Mouse (Mus musculus): Measurements from ENCODE around the gene Mrps10.
A peak's percentile ranks its signal among the peaks of the same experiment; 100 is the strongest.
"Not testable (repeated sequence)": the region's sequence is repeated elsewhere in the genome, so short reads cannot be mapped to it uniquely, and the experiment has no call there.

The Mrps10 gene

GRCm38 (mm10) chr17:47368401-47369086 lies at the start of gene Mrps10:
Gene Mrps10, plus strand, starts transcription at chr17:47368887.
- peak; percentile 11 for DNase-seq (ENCODE audit: extremely low read depth, low read depth, low spot score)

DNA sequence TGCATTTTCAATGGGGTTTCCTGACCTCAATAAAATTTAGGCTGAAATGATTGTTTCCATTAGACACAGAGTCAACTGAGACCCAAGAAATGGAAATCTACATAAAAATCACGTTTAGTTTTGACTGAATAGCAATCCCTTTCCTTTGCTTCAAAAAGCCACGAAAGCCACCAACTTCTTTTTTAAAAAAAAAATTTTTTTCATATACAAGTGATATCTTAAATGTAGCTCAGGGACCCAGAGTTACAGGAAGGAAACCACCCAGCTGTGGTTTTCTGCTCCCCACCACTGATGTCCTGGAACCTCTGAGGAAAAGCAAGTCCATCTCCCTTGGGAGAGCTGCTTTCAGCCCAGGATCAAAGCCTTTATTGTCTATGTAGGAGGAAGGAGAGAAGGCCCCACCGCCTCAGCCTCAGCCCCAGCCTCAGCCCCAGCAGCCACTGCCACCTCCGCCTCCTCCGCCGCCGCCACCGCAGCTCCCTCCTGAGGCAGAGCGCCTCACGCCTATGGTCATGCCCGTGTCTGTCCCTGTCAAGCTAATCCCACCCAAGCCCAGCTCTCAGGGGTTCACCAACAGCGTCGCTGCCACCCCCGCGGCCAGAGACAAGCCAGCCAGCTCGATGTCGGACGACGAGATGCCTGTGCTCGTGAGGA lies 49.6 kb upstream of the Mrps10 start:
- no peak for DNase-seq (ENCODE audit: extremely low read depth, low read depth, low spot score)

DNA sequence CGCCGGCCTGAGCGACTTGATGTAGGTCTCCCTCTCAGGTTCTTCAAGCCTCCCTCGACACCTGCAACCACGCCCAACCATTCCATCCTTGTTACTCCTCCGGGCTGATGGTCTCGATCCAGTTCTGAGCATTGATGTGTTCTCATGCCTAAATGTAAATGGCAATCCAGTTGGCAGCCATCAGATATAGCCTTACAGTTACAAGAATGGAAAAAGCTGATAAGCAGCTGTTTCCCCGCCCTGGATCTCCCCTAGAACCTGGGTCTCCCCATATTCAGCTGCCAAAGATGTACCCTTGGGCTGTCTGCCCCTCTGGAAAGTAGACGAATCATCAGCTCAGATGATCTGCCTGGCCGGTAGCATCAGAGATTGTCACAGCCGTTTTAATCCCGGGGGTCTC lies 48.9 kb upstream of the Mrps10 start:
- no peak for DNase-seq (ENCODE audit: extremely low read depth, low read depth, low spot score)

- no peak for DNase-seq (ENCODE audit: extremely low read depth, low read depth, low spot score)
These were observed 46.3 kb upstream of the Mrps10 start for GRCm38 (mm10) chr17:47322128-47322990.

- DNase-seq (ENCODE audit: extremely low read depth, low read depth, low spot score), result no peak
These were observed 45.7 kb upstream of the Mrps10 start for GRCm38 (mm10) chr17:47322991-47323295.

- DNase-seq (ENCODE audit: extremely low read depth, low read depth, low spot score), result no peak
These were observed 41.1 kb upstream of the Mrps10 start for GRCm38 (mm10) chr17:47327559-47327958.

- DNase-seq (ENCODE audit: extremely low read depth, low read depth, low spot score), result no peak
These were observed 40.7 kb upstream of the Mrps10 start for GRCm38 (mm10) chr17:47327969-47328368.

- DNase-seq (ENCODE audit: extremely low read depth, low read depth, low spot score), result no peak
These were observed 39.9 kb upstream of the Mrps10 start for GRCm38 (mm10) chr17:47328552-47329343.

- no peak for DNase-seq (ENCODE audit: extremely low read depth, low read depth, low spot score)
These were observed 38.1 kb upstream of the Mrps10 start for GRCm38 (mm10) chr17:47330616-47331015.

DNA sequence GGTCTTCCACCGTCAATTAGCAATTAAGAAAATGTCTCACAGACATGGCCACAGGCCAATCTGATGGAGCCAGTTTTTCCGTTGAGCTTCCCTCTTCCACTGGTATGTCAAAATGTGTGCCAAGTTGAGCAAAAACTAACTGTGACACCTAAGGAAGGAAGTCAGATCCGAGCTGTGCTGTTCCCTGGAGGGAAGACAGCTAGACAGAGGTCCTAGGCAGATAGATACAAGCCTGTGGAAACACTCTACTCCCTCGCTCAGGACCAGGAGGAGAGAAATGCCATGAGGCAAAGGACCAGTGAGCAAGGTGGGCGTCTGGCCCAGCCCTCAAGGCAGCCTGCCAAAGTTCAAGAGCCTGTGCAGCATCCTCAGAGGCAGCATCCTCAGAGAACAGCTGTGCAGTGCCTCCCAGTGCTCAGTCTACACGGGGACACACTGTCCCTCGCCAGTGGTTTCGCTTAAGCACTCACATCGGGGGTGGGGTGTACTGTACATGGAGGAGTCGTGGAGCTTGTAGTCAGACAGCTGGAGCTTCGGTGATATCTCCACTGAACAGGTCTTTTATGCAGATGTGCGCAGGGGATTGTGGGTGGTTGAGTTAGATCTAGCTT lies 36.6 kb upstream of the Mrps10 start:
- DNase-seq (ENCODE audit: extremely low read depth, low read depth, low spot score), result no peak

DNA sequence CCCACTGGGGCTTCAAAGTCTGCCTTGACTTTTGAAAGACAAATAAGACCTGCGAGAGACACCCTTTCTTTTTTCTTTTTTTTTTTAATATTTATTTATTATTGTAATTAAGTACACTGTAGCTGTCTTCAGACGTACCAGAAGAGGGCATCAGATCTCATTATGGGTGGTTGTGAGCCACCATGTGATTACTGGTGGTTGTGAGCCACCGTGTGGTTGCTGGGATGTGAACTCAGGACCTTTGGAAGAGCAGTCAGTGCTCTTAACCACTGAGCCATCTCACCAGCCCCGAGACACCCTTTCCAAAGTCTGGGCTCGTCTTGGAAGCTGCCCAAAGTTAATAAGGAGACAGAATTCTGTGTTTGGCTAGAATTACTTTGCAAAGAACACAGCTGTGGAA lies 36.0 kb upstream of the Mrps10 start:
- DNase-seq (ENCODE audit: extremely low read depth, low read depth, low spot score), result not testable (repeated sequence)

GRCm38 (mm10) chr17:47333409-47333808 lies 35.3 kb upstream of the Mrps10 start:
- DNase-seq (ENCODE audit: extremely low read depth, low read depth, low spot score), result no peak

- no peak for DNase-seq (ENCODE audit: extremely low read depth, low read depth, low spot score)
These were observed 25.6 kb upstream of the Mrps10 start for GRCm38 (mm10) chr17:47343121-47343520.

DNA sequence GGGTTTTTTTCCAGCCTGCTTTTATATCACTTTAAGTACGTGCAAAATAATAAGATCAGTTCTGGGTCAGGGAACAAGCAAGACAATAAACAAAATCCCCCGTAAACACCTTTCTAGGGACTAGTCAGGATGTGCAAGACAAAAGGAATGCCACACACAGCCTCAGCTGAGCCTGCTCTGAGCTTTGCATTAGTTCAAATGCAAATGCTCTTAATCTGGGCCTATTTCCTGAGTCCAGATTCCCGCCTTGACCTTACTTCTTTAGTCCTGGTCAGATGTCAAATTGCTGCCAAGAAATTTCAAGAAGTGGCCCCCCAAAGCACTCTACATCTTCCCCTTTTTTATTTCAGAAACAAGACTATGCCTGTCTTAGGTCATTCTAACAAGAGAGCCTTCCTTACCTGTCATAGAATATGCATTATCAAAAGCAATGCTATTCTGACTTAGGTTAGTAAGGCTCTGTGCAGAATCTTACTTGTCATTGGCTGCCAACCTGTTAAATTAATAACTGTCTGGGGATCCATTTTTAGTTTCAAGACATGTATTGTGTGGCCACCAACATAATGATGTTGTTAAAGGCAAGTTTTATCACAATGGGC lies 18.9 kb upstream of the Mrps10 start:
- DNase-seq (ENCODE audit: extremely low read depth, low read depth, low spot score), result no peak

DNA sequence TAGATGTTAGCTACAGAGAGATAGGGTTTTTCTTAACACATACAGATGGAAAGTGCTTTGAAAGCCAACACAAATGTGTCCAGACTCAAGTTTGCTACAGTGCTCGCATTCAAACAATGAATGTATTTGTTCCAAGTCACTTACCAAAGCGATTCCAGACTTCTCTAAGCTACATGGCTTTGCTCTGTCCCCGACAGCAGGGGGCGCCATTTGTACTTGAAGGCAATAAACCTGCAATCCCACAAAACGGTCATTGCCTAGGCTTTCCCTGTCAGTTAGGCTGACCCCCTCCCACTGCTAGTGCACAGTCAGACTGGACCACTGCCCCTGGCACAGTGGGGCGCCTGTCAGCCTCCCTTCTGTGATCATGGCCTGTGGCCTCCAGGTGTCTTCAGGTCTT lies 8.7 kb upstream of the Mrps10 start:
- no peak for DNase-seq (ENCODE audit: extremely low read depth, low read depth, low spot score)

- DNase-seq (ENCODE audit: extremely low read depth, low read depth, low spot score), result no peak
These were observed 7.3 kb upstream of the Mrps10 start for GRCm38 (mm10) chr17:47361343-47361742.

GRCm38 (mm10) chr17:47369087-47369443 lies 378 bp downstream of the Mrps10 start:
- no peak for DNase-seq (ENCODE audit: extremely low read depth, low read depth, low spot score)

GRCm38 (mm10) chr17:47371451-47371850 lies 2.8 kb downstream of the Mrps10 start:
- DNase-seq (ENCODE audit: extremely low read depth, low read depth, low spot score), result no peak

DNA sequence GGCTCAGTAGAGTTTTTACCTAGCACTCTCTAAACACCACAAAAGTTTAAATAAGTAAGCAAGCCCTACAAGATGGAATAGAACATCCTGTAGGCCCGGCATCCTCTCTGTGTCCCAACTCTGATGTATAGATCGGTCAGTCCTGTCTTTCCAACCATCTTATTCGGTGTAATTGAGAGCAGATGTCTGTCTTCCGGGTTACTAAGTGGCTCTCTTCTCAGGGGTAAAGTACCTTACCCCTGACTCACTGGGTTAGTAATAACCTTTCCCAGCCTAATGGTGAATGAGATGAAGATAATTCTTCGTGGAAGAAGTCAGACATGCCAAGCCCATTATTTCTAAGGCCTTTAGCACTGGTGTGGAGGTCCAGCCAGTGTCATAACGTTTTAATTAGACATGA lies 5.3 kb downstream of the Mrps10 start:
- DNase-seq (ENCODE audit: extremely low read depth, low read depth, low spot score), result no peak

DNA sequence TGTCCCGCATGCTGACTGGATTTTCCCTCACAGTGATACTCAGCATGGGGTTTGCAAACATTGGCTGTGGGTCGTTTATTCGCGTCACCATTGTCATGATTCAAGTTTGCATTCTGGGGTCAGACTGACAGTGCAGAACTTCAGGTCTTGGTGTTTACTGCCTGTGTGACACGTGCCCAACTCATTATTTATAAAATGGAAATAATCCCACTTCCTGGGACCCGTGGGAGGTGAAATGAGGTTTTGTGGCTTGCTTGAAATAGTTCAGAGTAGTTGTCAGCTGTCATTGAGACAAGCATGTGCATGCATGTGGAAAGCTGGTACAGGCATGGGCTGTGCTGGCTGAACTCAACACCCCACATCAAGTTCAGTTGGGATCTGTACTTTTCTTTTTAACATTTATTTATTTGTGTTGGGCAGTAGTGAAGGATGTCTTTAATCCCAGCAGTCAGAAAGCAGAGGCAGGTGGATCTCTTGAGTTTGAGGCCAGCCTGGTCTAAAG lies 8.1 kb downstream of the Mrps10 start:
- DNase-seq (ENCODE audit: extremely low read depth, low read depth, low spot score), result no peak
